Mouse (Mus musculus): Measurements from ENCODE around the gene Rad21l. TPM values are rescaled to one million over a fixed set of nuclear protein-coding genes. Genes with fewer than 3 reads are reported as not detected.

The Rad21l gene
- polyA plus RNA-seq, 1 experiment from 2014 or later, result not detected

GRCm38 (mm10) chr2:151701231-151702145 is 33.2 kb upstream of the Rad21l start, which contains the start of gene Tmem74b:
Gene Tmem74b (plus strand): TSS chr2:151702008.
- Histone ChIP-seq H3K4me3 (ENCODE audit: low read depth, low read length) (peak within 1 kb of the TSS; percentile 52), H3K27ac (ENCODE audit: low read depth, low read length) (no peak within 1 kb of the TSS), H3K27me3 (replicated peaks; ENCODE audit: control insufficient read depth, insufficient read depth, low read length) (peaks cover 15% of the 10 kb centered on the region; the same call in 1 of the 2 replicates), H3K9ac (ENCODE audit: low read depth, low read length) (peak within 1 kb of the TSS; percentile 17), H3K9me3 (ENCODE audit: control insufficient read depth) (no peaks in the 10 kb centered on the region), H3K4me2 (replicated peaks; ENCODE audit: low read depth) (peak within 1 kb of the TSS; percentile 99), H3K4me1 (replicated peaks; ENCODE audit: control insufficient read depth, insufficient read depth, low read length) (0 out of 2 replicates have a peak, but pooled peaks cover 6% of the 10 kb centered on the region), H3K36me3 (ENCODE audit: control insufficient read depth, insufficient read depth) (no peaks in the 10 kb centered on the region)
- no peak for TF ChIP-seq CTCF (IDR thresholded peaks at IDR 0.05; ENCODE audit: low read depth)
- ATAC-seq, result no peak; the same call in 1 of the 2 replicates
- WGBS, result 9% methylated on average over 25 of the region's 25 CpGs

- no peak overlapping the region for H3K27ac ChIP-seq (ENCODE audit: low read depth, low read length)
- no peaks in the 10 kb centered on the region for H3K9me3 ChIP-seq (ENCODE audit: control insufficient read depth)
- no peaks in the 10 kb centered on the region for H3K36me3 ChIP-seq (ENCODE audit: control insufficient read depth, insufficient read depth)
- no peak overlapping the region for H3K4me2 ChIP-seq (replicated peaks; ENCODE audit: low read depth)
- H3K9ac ChIP-seq (ENCODE audit: low read depth, low read length), result no peak overlapping the region
- ATAC-seq, result no peak
- H3K27me3 ChIP-seq (replicated peaks; ENCODE audit: control insufficient read depth, insufficient read depth, low read length), result no peaks in the 10 kb centered on the region
- 86% methylated on average over 4 of the region's 4 CpGs for WGBS
- no peaks in the 10 kb centered on the region for H3K4me1 ChIP-seq (replicated peaks; ENCODE audit: control insufficient read depth, insufficient read depth, low read length)
- no peak for TF ChIP-seq CTCF (IDR thresholded peaks at IDR 0.05; ENCODE audit: low read depth)
- H3K4me3 ChIP-seq (ENCODE audit: low read depth, low read length), result no peak overlapping the region
Measured at GRCm38 (mm10) chr2:151682976-151683375, 14.6 kb upstream of the Rad21l start.

GRCm38 (mm10) chr2:151682357-151682756 is 14.0 kb upstream of the Rad21l start:
- ATAC-seq, result 0 out of 2 replicates have a peak, but pooled peaks have one; percentile 28
- Histone ChIP-seq H3K9me3 (ENCODE audit: control insufficient read depth) (no peaks in the 10 kb centered on the region), H3K4me3 (ENCODE audit: low read depth, low read length) (no peak overlapping the region), H3K36me3 (ENCODE audit: control insufficient read depth, insufficient read depth) (no peaks in the 10 kb centered on the region), H3K27ac (ENCODE audit: low read depth, low read length) (no peak overlapping the region), H3K4me1 (replicated peaks; ENCODE audit: control insufficient read depth, insufficient read depth, low read length) (no peaks in the 10 kb centered on the region), H3K27me3 (replicated peaks; ENCODE audit: control insufficient read depth, insufficient read depth, low read length) (no peaks in the 10 kb centered on the region), H3K9ac (ENCODE audit: low read depth, low read length) (no peak overlapping the region), H3K4me2 (replicated peaks; ENCODE audit: low read depth) (no peak overlapping the region)
- WGBS, result 64% methylated on average over 3 of the region's 3 CpGs
- TF ChIP-seq CTCF (IDR thresholded peaks at IDR 0.05; ENCODE audit: low read depth), result peak; percentile 83

GRCm38 (mm10) chr2:151676234-151676633 is 7.9 kb upstream of the Rad21l start:
- TF ChIP-seq CTCF (IDR thresholded peaks at IDR 0.05; ENCODE audit: low read depth), result peak; percentile 59
- WGBS, result 49% methylated on average over 2 of the region's 2 CpGs
- H3K4me3 ChIP-seq (ENCODE audit: low read depth, low read length), result no peak overlapping the region
- ATAC-seq, result no peak
- no peaks in the 10 kb centered on the region for H3K9me3 ChIP-seq (ENCODE audit: control insufficient read depth)
- no peak overlapping the region for H3K27ac ChIP-seq (ENCODE audit: low read depth, low read length)
- no peaks in the 10 kb centered on the region for H3K4me1 ChIP-seq (replicated peaks; ENCODE audit: control insufficient read depth, insufficient read depth, low read length)
- H3K27me3 ChIP-seq (replicated peaks; ENCODE audit: control insufficient read depth, insufficient read depth, low read length), result no peaks in the 10 kb centered on the region
- H3K4me2 ChIP-seq (replicated peaks; ENCODE audit: low read depth), result no peak overlapping the region
- H3K9ac ChIP-seq (ENCODE audit: low read depth, low read length), result no peak overlapping the region
- H3K36me3 ChIP-seq (ENCODE audit: control insufficient read depth, insufficient read depth), result no peaks in the 10 kb centered on the region

- TF ChIP-seq CTCF (IDR thresholded peaks at IDR 0.05; ENCODE audit: low read depth), result no peak
- no peak overlapping the region for H3K4me2 ChIP-seq (replicated peaks; ENCODE audit: low read depth)
- no peaks in the 10 kb centered on the region for H3K36me3 ChIP-seq (ENCODE audit: control insufficient read depth, insufficient read depth)
- H3K4me3 ChIP-seq (ENCODE audit: low read depth, low read length), result no peak overlapping the region
- no peaks in the 10 kb centered on the region for H3K9me3 ChIP-seq (ENCODE audit: control insufficient read depth)
- H3K4me1 ChIP-seq (replicated peaks; ENCODE audit: control insufficient read depth, insufficient read depth, low read length), result no peaks in the 10 kb centered on the region
- no peak overlapping the region for H3K9ac ChIP-seq (ENCODE audit: low read depth, low read length)
- WGBS, result 33% methylated on average over 1 of the region's 1 CpGs
- H3K27me3 ChIP-seq (replicated peaks; ENCODE audit: control insufficient read depth, insufficient read depth, low read length), result 0 out of 2 replicates have a peak, but pooled peaks cover 3% of the 10 kb centered on the region
- H3K27ac ChIP-seq (ENCODE audit: low read depth, low read length), result no peak overlapping the region
- ATAC-seq, result 0 out of 2 replicates have a peak, but pooled peaks have one; percentile 28
Measured at GRCm38 (mm10) chr2:151670968-151671329, 2.6 kb upstream of the Rad21l start.
